Mouse (Mus musculus): ENCODE measurements at regions not wholly inside any gene's neighbourhood (a gene's known extent, or its start where the extent isn't known, plus 50 kb on each side); places are given as distances from the start of the nearest gene placed in this dataset.

GRCm38 (mm10) chr17:81210389-81210788 is 145.5 kb upstream of the Thumpd2 start:
- no peak for TF ChIP-seq POLR2A (IDR thresholded peaks at IDR 0.05; ENCODE audit: borderline replicate concordance, extremely low read depth, low read depth, low read length)
- TF ChIP-seq CTCF (IDR thresholded peaks at IDR 0.05; ENCODE audit: insufficient read depth, low read length): no peak

Measured in lung, adult 2 months (tissue).